Comparison of ENCODE assay signal across 18 mouse cellular contexts in genomic region chr17:28521071-28521726, GRCm38 (mm10). TPM values are rescaled to one million over a fixed set of nuclear protein-coding genes. Genes with fewer than 3 reads are reported as not detected.
A peak's percentile ranks its signal among the peaks of the same experiment; 100 is the strongest.
DNase-seq lines count a peak whose midpoint lies in the region; TF ChIP-seq lines count a peak whose summit lies in the region.
"Had no signal": no experiment of that assay in that cellular context is flagged by ENCODE, and none has a peak within 500 bp of the region (broad histone marks: within the 10 kb centered on the region; RNA-seq: fewer than 3 reads in every experiment).

No protein-coding gene starts in this region.

- no peaks in the 10 kb centered on the region for H3K36me3 ChIP-seq in thymus, adult 2 months (ENCODE audit: control insufficient read depth, insufficient read depth, low read length)
- H3K36me3 ChIP-seq: neural tube, embryonic 13.5 days had no signal

- H3K4me3 ChIP-seq in cortical plate, adult 2 months (ENCODE audit: insufficient read depth, low read length): no peak overlapping the region
- H3K4me3 ChIP-seq in thymus, adult 2 months (ENCODE audit: control insufficient read depth, insufficient read depth, low read length): no peak overlapping the region

- peak; percentile 21 for DNase-seq in cerebellum, adult 9-11 months
- DNase-seq in cerebellum, adult 9-10 months: no peak
- DNase-seq in kidney, adult 11 months: peak; percentile 10
- no peak for DNase-seq in kidney, adult 18-20 months
- DNase-seq in thymus, adult 2 months: peak; percentile 57
- DNase-seq in embryo, embryonic 10 days (ENCODE audit: low spot score): no peak
- no peak for DNase-seq in kidney, adult 8-10 months
- DNase-seq: cerebellum, adult 18-20 months; forebrain, postnatal 0 days; heart, postnatal 4 days; liver; lung, embryonic 14.5 days; right cerebral cortex, postnatal 4 days had no signal

- H3K4me1 ChIP-seq in cortical plate, adult 2 months (ENCODE audit: control insufficient read depth, insufficient read depth, low read length): peaks cover 10% of the 10 kb centered on the region; the same call in 1 of the 2 replicates
- H3K4me1 ChIP-seq in thymus, adult 2 months (replicated peaks; ENCODE audit: control insufficient read depth, insufficient read depth, low read length): peaks cover 64% of the 10 kb centered on the region

- no peak for TF ChIP-seq CTCF in cortical plate, adult 2 months (IDR thresholded peaks at IDR 0.05; ENCODE audit: extremely low read depth, insufficient read depth, low read length)
- TF ChIP-seq CTCF in thymus, adult 2 months (IDR thresholded peaks at IDR 0.05; ENCODE audit: borderline replicate concordance, control insufficient read depth, extremely low read depth, insufficient read depth, low read length, poor library complexity): no peak

- H3K27me3 ChIP-seq in thymus, adult 2 months (ENCODE audit: control insufficient read depth, insufficient read depth, low read length): no peaks in the 10 kb centered on the region

- WGBS in thymus, adult 2 months: 29% methylated on average over 5 of the region's 5 CpGs

- 0 out of 2 replicates have a peak overlapping the region, but pooled peaks have one; percentile 14 for H3K27ac ChIP-seq in cortical plate, adult 2 months (ENCODE audit: insufficient read depth, low read length)
- peak overlapping the region; percentile 32; the same call in 1 of the 2 replicates for H3K27ac ChIP-seq in thymus, adult 2 months (ENCODE audit: control insufficient read depth, insufficient read depth, low read length)
- H3K27ac ChIP-seq: neural tube, embryonic 13.5 days had no signal

- no peak for TF ChIP-seq POLR2A in cortical plate, adult 2 months (IDR thresholded peaks at IDR 0.05; ENCODE audit: extremely low read depth, insufficient read depth, low read length)
- TF ChIP-seq POLR2A in thymus, adult 2 months (IDR thresholded peaks at IDR 0.05; ENCODE audit: control insufficient read depth, extremely low read depth, insufficient read depth, low read length, poor library complexity): no peak

RNA-seq across cellular contexts. Expression of gene Fkbp5, which starts 3.9 kb away (rescaled TPM):
- polyA plus RNA-seq in cortical plate, adult 2 months (2012; rRNA removed): 13.5 and 17.7 TPM in 2 replicates
- polyA plus RNA-seq in thymus, adult 2 months (2012; rRNA removed): 157 and 179 TPM in 2 replicates

RNA-seq across cellular contexts. Expression of gene Armc12, which starts 9.4 kb away (rescaled TPM):
- not detected in 2 replicates for polyA plus RNA-seq in cortical plate, adult 2 months (2012; rRNA removed)
- polyA plus RNA-seq in thymus, adult 2 months (2012; rRNA removed): 0.33 and 0.58 TPM in 2 replicates
- polyA plus RNA-seq: activated CD4-positive, CD25-positive, alpha-beta regulatory T cell, adult 4 months; forebrain, postnatal 0 days; kidney, postnatal 0 days; lung, embryonic 14.5 days; neural tube, embryonic 13.5 days had no signal

RNA-seq across cellular contexts. Expression of gene Clpsl2, which starts 28.0 kb away (rescaled TPM):
- not detected in 2 replicates for polyA plus RNA-seq in cortical plate, adult 2 months (2012; rRNA removed)
- not detected in 2 replicates for polyA plus RNA-seq in thymus, adult 2 months (2012; rRNA removed)
- polyA plus RNA-seq: activated CD4-positive, CD25-positive, alpha-beta regulatory T cell, adult 4 months; forebrain, postnatal 0 days; kidney, postnatal 0 days; lung, embryonic 14.5 days; neural tube, embryonic 13.5 days had no signal

RNA-seq across cellular contexts. Expression of gene Clps, which starts 39.4 kb away (rescaled TPM):
- polyA plus RNA-seq in cortical plate, adult 2 months (2012; rRNA removed): not detected in 2 replicates
- 1.3 and 5.4 TPM in 2 replicates for polyA plus RNA-seq in thymus, adult 2 months (2012; rRNA removed)
- polyA plus RNA-seq: activated CD4-positive, CD25-positive, alpha-beta regulatory T cell, adult 4 months; brain, embryonic 14.5 days; forebrain, postnatal 0 days; kidney, postnatal 0 days; neural tube, embryonic 13.5 days had no signal

RNA-seq across cellular contexts. Expression of gene Lhfpl5, which starts 54.2 kb away (rescaled TPM):
- polyA plus RNA-seq in cortical plate, adult 2 months (2012; rRNA removed): 4.5 and 5.1 TPM in 2 replicates
- polyA plus RNA-seq in thymus, adult 2 months (2012; rRNA removed): 0.24 and 0.27 TPM in 2 replicates
- polyA plus RNA-seq: kidney, postnatal 0 days had no signal

Comparison
In these comparisons a context has a peak if more than half of its experiments do, and no peak if none do; other contexts are left out.
1. DNase-seq: peak in cerebellum, adult 9-11 months (single experiment), kidney, adult 11 months (single experiment) and thymus, adult 2 months (single experiment); none in cerebellum, adult 9-10 months (single experiment), kidney, adult 18-20 months (single experiment), embryo, embryonic 10 days (single experiment) and kidney, adult 8-10 months (0 of 2).